Mouse (Mus musculus): ENCODE measurements at regions not wholly inside any gene's neighbourhood (a gene's known extent, or its start where the extent isn't known, plus 50 kb on each side); places are given as distances from the start of the nearest gene placed in this dataset.

- H3K4me3 ChIP-seq (replicated peaks) = no peak overlapping the region
- H3K36me3 ChIP-seq (replicated peaks; ENCODE audit: low read length) = no peaks in the 10 kb centered on the region
- peaks cover 59% of the 10 kb centered on the region for H3K4me1 ChIP-seq
- H3K9me3 ChIP-seq = no peaks in the 10 kb centered on the region
- peaks cover 14% of the 10 kb centered on the region for H3K27me3 ChIP-seq (replicated peaks)
- TF ChIP-seq FLI1 (IDR thresholded peaks at IDR 0.05; ENCODE audit: low read length) (no peak), GATA1 (IDR thresholded peaks at IDR 0.05; ENCODE audit: borderline replicate concordance, low read length) (no peak)
These were observed 65.4 kb downstream of the Vegfa start for GRCm38 (mm10) chr17:45966736-45967135.

GRCm38 (mm10) chr17:45964031-45964430, 68.1 kb downstream of the Vegfa start:
- H3K9me3 ChIP-seq = no peaks in the 10 kb centered on the region
- peaks cover 14% of the 10 kb centered on the region for H3K27me3 ChIP-seq (replicated peaks)
- peaks cover 52% of the 10 kb centered on the region for H3K4me1 ChIP-seq
- no peaks in the 10 kb centered on the region for H3K36me3 ChIP-seq (replicated peaks; ENCODE audit: low read length)
- TF ChIP-seq GATA1 (IDR thresholded peaks at IDR 0.05; ENCODE audit: borderline replicate concordance, low read length) (no peak), FLI1 (IDR thresholded peaks at IDR 0.05; ENCODE audit: low read length) (no peak)
- no peak overlapping the region for H3K4me3 ChIP-seq (replicated peaks)

- Histone ChIP-seq H3K27me3 (replicated peaks) (peaks cover 14% of the 10 kb centered on the region), H3K4me1 (peaks cover 59% of the 10 kb centered on the region), H3K36me3 (replicated peaks; ENCODE audit: low read length) (no peaks in the 10 kb centered on the region), H3K9me3 (no peaks in the 10 kb centered on the region), H3K4me3 (replicated peaks) (no peak overlapping the region)
- no peak for TF ChIP-seq GATA1 (IDR thresholded peaks at IDR 0.05; ENCODE audit: borderline replicate concordance, low read length)
- no peak for TF ChIP-seq FLI1 (IDR thresholded peaks at IDR 0.05; ENCODE audit: low read length)
These were observed 68.8 kb downstream of the Vegfa start for GRCm38 (mm10) chr17:45963332-45963731.

- H3K4me3 ChIP-seq (replicated peaks) = no peak overlapping the region
- H3K36me3 ChIP-seq (replicated peaks; ENCODE audit: low read length) = no peaks in the 10 kb centered on the region
- no peak for TF ChIP-seq GATA1 (IDR thresholded peaks at IDR 0.05; ENCODE audit: borderline replicate concordance, low read length)
- H3K9me3 ChIP-seq = no peaks in the 10 kb centered on the region
- peaks cover 57% of the 10 kb centered on the region for H3K4me1 ChIP-seq
- peaks cover 11% of the 10 kb centered on the region for H3K27me3 ChIP-seq (replicated peaks)
These were observed 70.4 kb downstream of the Vegfa start for GRCm38 (mm10) chr17:45961626-45962319.

GRCm38 (mm10) chr17:45958094-45958881, 73.9 kb downstream of the Vegfa start:
- Histone ChIP-seq H3K27me3 (replicated peaks) (peaks cover 9% of the 10 kb centered on the region), H3K4me1 (peaks cover 64% of the 10 kb centered on the region), H3K9me3 (no peaks in the 10 kb centered on the region), H3K4me3 (replicated peaks) (no peak overlapping the region), H3K36me3 (replicated peaks; ENCODE audit: low read length) (no peaks in the 10 kb centered on the region)
- TF ChIP-seq FLI1 (IDR thresholded peaks at IDR 0.05; ENCODE audit: low read length) = no peak
- TF ChIP-seq GATA1 (IDR thresholded peaks at IDR 0.05; ENCODE audit: borderline replicate concordance, low read length) = no peak

- peaks cover 59% of the 10 kb centered on the region for H3K4me1 ChIP-seq
- H3K27me3 ChIP-seq (replicated peaks) = peaks cover 30% of the 10 kb centered on the region
- H3K36me3 ChIP-seq (replicated peaks; ENCODE audit: low read length) = no peaks in the 10 kb centered on the region
- TF ChIP-seq FLI1 (IDR thresholded peaks at IDR 0.05; ENCODE audit: low read length) (no peak), GATA1 (IDR thresholded peaks at IDR 0.05; ENCODE audit: borderline replicate concordance, low read length) (no peak)
- no peaks in the 10 kb centered on the region for H3K9me3 ChIP-seq
- H3K4me3 ChIP-seq (replicated peaks) = no peak overlapping the region
These were observed 76.7 kb downstream of the Vegfa start for GRCm38 (mm10) chr17:45955481-45955880.

- Histone ChIP-seq H3K4me3 (replicated peaks) (no peak overlapping the region), H3K4me1 (peaks cover 53% of the 10 kb centered on the region), H3K36me3 (replicated peaks; ENCODE audit: low read length) (no peaks in the 10 kb centered on the region), H3K9me3 (no peaks in the 10 kb centered on the region), H3K27me3 (replicated peaks) (peaks cover 33% of the 10 kb centered on the region)
- TF ChIP-seq FLI1 (IDR thresholded peaks at IDR 0.05; ENCODE audit: low read length) (no peak), GATA1 (IDR thresholded peaks at IDR 0.05; ENCODE audit: borderline replicate concordance, low read length) (no peak)
These were observed 77.3 kb downstream of the Vegfa start for GRCm38 (mm10) chr17:45954824-45955223.

GRCm38 (mm10) chr17:45953523-45953922, 78.6 kb downstream of the Vegfa start:
- no peaks in the 10 kb centered on the region for H3K36me3 ChIP-seq (replicated peaks; ENCODE audit: low read length)
- H3K4me3 ChIP-seq (replicated peaks) = no peak overlapping the region
- TF ChIP-seq GATA1 (IDR thresholded peaks at IDR 0.05; ENCODE audit: borderline replicate concordance, low read length) (no peak), FLI1 (IDR thresholded peaks at IDR 0.05; ENCODE audit: low read length) (no peak)
- no peaks in the 10 kb centered on the region for H3K9me3 ChIP-seq
- H3K27me3 ChIP-seq (replicated peaks) = peaks cover 42% of the 10 kb centered on the region
- peaks cover 46% of the 10 kb centered on the region for H3K4me1 ChIP-seq

GRCm38 (mm10) chr17:45950533-45951164, 81.5 kb downstream of the Vegfa start:
- H3K4me1 ChIP-seq = peaks cover 30% of the 10 kb centered on the region
- no peaks in the 10 kb centered on the region for H3K9me3 ChIP-seq
- H3K36me3 ChIP-seq (replicated peaks; ENCODE audit: low read length) = no peaks in the 10 kb centered on the region
- TF ChIP-seq GATA1 (IDR thresholded peaks at IDR 0.05; ENCODE audit: borderline replicate concordance, low read length) (no peak), FLI1 (IDR thresholded peaks at IDR 0.05; ENCODE audit: low read length) (no peak)
- H3K4me3 ChIP-seq (replicated peaks) = no peak overlapping the region
- peaks cover 57% of the 10 kb centered on the region for H3K27me3 ChIP-seq (replicated peaks)

GRCm38 (mm10) chr17:45949141-45949540, 83.0 kb downstream of the Vegfa start:
- H3K36me3 ChIP-seq (replicated peaks; ENCODE audit: low read length) = no peaks in the 10 kb centered on the region

More at GRCm38 (mm10) chr17:45949141-45949540, 83.0 kb downstream of the Vegfa start:
- Histone ChIP-seq H3K9me3 (0 out of 2 replicates have a peak, but pooled peaks cover 2% of the 10 kb centered on the region), H3K27me3 (replicated peaks) (peaks cover 72% of the 10 kb centered on the region), H3K4me1 (peaks cover 37% of the 10 kb centered on the region), H3K4me3 (replicated peaks) (no peak overlapping the region)
- TF ChIP-seq FLI1 (IDR thresholded peaks at IDR 0.05; ENCODE audit: low read length) = no peak
- TF ChIP-seq GATA1 (IDR thresholded peaks at IDR 0.05; ENCODE audit: borderline replicate concordance, low read length) = no peak
